Mouse (Mus musculus): ENCODE results near the gene Timm10. TPM values are rescaled to one million over a fixed set of nuclear protein-coding genes. Genes with fewer than 3 reads are reported as not detected.

Gene Timm10
- polyA plus RNA-seq (2015; fragmentation: Nextera tagmentation; extraction: Ambion mirVana), result 56.1 and 67.2 TPM in 2 replicates

GRCm38 (mm10) chr2:84826488-84827282 lies at the start of gene Timm10:
Gene Timm10, plus strand, starts transcription at chr2:84826997.
- Histone ChIP-seq H3K4me3 (replicated peaks) (peak within 1 kb of the TSS; percentile 76), H3K27ac (peak within 1 kb of the TSS; percentile 57), H3K4me2 (replicated peaks) (peak within 1 kb of the TSS; percentile 93), H3K9me3 (no peaks in the 10 kb centered on the region), H3K9ac (peak within 1 kb of the TSS; percentile 60), H3K27me3 (replicated peaks) (no peaks in the 10 kb centered on the region; the same call in 1 of the 2 replicates), H3K36me3 (peaks cover 5% of the 10 kb centered on the region; the same call in 1 of the 2 replicates), H3K4me1 (replicated peaks) (0 out of 2 replicates have a peak, but pooled peaks cover 9% of the 10 kb centered on the region)
- under 1% methylated on average over 34 of the region's 34 CpGs for WGBS
- ATAC-seq, result peak; percentile 87

GRCm38 (mm10) chr2:84777706-84778105 lies 49.1 kb upstream of the Timm10 start:
- Histone ChIP-seq H3K27me3 (replicated peaks) (no peaks in the 10 kb centered on the region), H3K36me3 (no peaks in the 10 kb centered on the region), H3K4me2 (replicated peaks) (no peak overlapping the region), H3K9me3 (no peaks in the 10 kb centered on the region), H3K4me1 (replicated peaks) (peaks cover 8% of the 10 kb centered on the region; the same call in 1 of the 2 replicates), H3K27ac (no peak overlapping the region), H3K9ac (no peak overlapping the region), H3K4me3 (replicated peaks) (no peak overlapping the region)
- 51% methylated on average over 3 of the region's 3 CpGs for WGBS
- ATAC-seq, result no peak

- no peak for ATAC-seq
- Histone ChIP-seq H3K4me1 (replicated peaks) (peaks cover 6% of the 10 kb centered on the region; the same call in 1 of the 2 replicates), H3K9me3 (no peaks in the 10 kb centered on the region), H3K36me3 (no peaks in the 10 kb centered on the region), H3K4me2 (replicated peaks) (no peak overlapping the region), H3K9ac (no peak overlapping the region), H3K27me3 (replicated peaks) (no peaks in the 10 kb centered on the region), H3K27ac (no peak overlapping the region), H3K4me3 (replicated peaks) (no peak overlapping the region)
- 44% methylated on average over 6 of the region's 6 CpGs for WGBS
These were observed 47.6 kb upstream of the Timm10 start for GRCm38 (mm10) chr2:84779210-84779609.

GRCm38 (mm10) chr2:84783315-84783714 lies 43.5 kb upstream of the Timm10 start:
- Histone ChIP-seq H3K9me3 (no peaks in the 10 kb centered on the region), H3K27me3 (replicated peaks) (no peaks in the 10 kb centered on the region), H3K36me3 (no peaks in the 10 kb centered on the region), H3K27ac (no peak overlapping the region), H3K9ac (no peak overlapping the region), H3K4me2 (replicated peaks) (no peak overlapping the region), H3K4me1 (replicated peaks) (no peaks in the 10 kb centered on the region), H3K4me3 (replicated peaks) (no peak overlapping the region)
- no peak for ATAC-seq
- WGBS, result 82% methylated on average over 1 of the region's 1 CpGs

GRCm38 (mm10) chr2:84783840-84784566 lies 42.8 kb upstream of the Timm10 start:
- Histone ChIP-seq H3K4me1 (replicated peaks) (no peaks in the 10 kb centered on the region), H3K36me3 (no peaks in the 10 kb centered on the region), H3K9ac (no peak overlapping the region), H3K9me3 (no peaks in the 10 kb centered on the region), H3K27ac (peak overlapping the region; percentile 54; the same call in 1 of the 2 replicates), H3K4me3 (replicated peaks) (no peak overlapping the region), H3K27me3 (replicated peaks) (no peaks in the 10 kb centered on the region), H3K4me2 (replicated peaks) (no peak overlapping the region)
- 0 out of 2 replicates have a peak, but pooled peaks have one; percentile 53 for ATAC-seq
- WGBS, result 49% methylated on average over 3 of the region's 3 CpGs

GRCm38 (mm10) chr2:84788316-84788715 lies 38.5 kb upstream of the Timm10 start:
- Histone ChIP-seq H3K27ac (no peak overlapping the region), H3K4me1 (replicated peaks) (no peaks in the 10 kb centered on the region), H3K36me3 (no peaks in the 10 kb centered on the region), H3K27me3 (replicated peaks) (no peaks in the 10 kb centered on the region), H3K4me3 (replicated peaks) (no peak overlapping the region), H3K9ac (no peak overlapping the region), H3K4me2 (replicated peaks) (no peak overlapping the region), H3K9me3 (no peaks in the 10 kb centered on the region)
- ATAC-seq, result no peak
- 67% methylated on average over 3 of the region's 3 CpGs for WGBS

GRCm38 (mm10) chr2:84790418-84790817 lies 36.4 kb upstream of the Timm10 start:
- no peak overlapping the region for H3K9ac ChIP-seq
- no peak for ATAC-seq
- no peaks in the 10 kb centered on the region for H3K36me3 ChIP-seq
- no peaks in the 10 kb centered on the region for H3K9me3 ChIP-seq
- no peaks in the 10 kb centered on the region for H3K4me1 ChIP-seq (replicated peaks)
- H3K27me3 ChIP-seq (replicated peaks), result no peaks in the 10 kb centered on the region
- no peak overlapping the region for H3K27ac ChIP-seq
- no peak overlapping the region for H3K4me2 ChIP-seq (replicated peaks)
- 57% methylated on average over 9 of the region's 9 CpGs for WGBS
- H3K4me3 ChIP-seq (replicated peaks), result no peak overlapping the region

GRCm38 (mm10) chr2:84792516-84792915 lies 34.3 kb upstream of the Timm10 start:
- no peaks in the 10 kb centered on the region for H3K4me1 ChIP-seq (replicated peaks)
- ATAC-seq, result no peak
- no peak overlapping the region for H3K4me2 ChIP-seq (replicated peaks)
- no peaks in the 10 kb centered on the region for H3K36me3 ChIP-seq
- H3K4me3 ChIP-seq (replicated peaks), result no peak overlapping the region
- 47% methylated on average over 3 of the region's 3 CpGs for WGBS
- no peaks in the 10 kb centered on the region for H3K27me3 ChIP-seq (replicated peaks)
- no peaks in the 10 kb centered on the region for H3K9me3 ChIP-seq
- no peak overlapping the region for H3K27ac ChIP-seq
- no peak overlapping the region for H3K9ac ChIP-seq

- no peak overlapping the region for H3K4me3 ChIP-seq (replicated peaks)
- H3K4me1 ChIP-seq (replicated peaks), result 0 out of 2 replicates have a peak, but pooled peaks cover 3% of the 10 kb centered on the region
- no peaks in the 10 kb centered on the region for H3K27me3 ChIP-seq (replicated peaks)
- H3K9ac ChIP-seq, result no peak overlapping the region
- no peaks in the 10 kb centered on the region for H3K36me3 ChIP-seq
- 86% methylated on average over 3 of the region's 3 CpGs for WGBS
- no peak overlapping the region for H3K27ac ChIP-seq
- H3K9me3 ChIP-seq, result no peaks in the 10 kb centered on the region
- no peak overlapping the region for H3K4me2 ChIP-seq (replicated peaks)
- ATAC-seq, result no peak
These were observed 33.6 kb upstream of the Timm10 start for GRCm38 (mm10) chr2:84793154-84793553.

GRCm38 (mm10) chr2:84793871-84794270 lies 32.9 kb upstream of the Timm10 start:
- Histone ChIP-seq H3K4me3 (replicated peaks) (no peak overlapping the region), H3K36me3 (no peaks in the 10 kb centered on the region), H3K27ac (no peak overlapping the region), H3K9me3 (no peaks in the 10 kb centered on the region), H3K4me1 (replicated peaks) (peaks cover 6% of the 10 kb centered on the region; the same call in 1 of the 2 replicates), H3K9ac (no peak overlapping the region), H3K4me2 (replicated peaks) (no peak overlapping the region), H3K27me3 (replicated peaks) (no peaks in the 10 kb centered on the region)
- whole genome bisulfite sequencing, result 84% methylated on average over 3 of the region's 3 CpGs
- ATAC-seq, result no peak

- peaks cover 6% of the 10 kb centered on the region; the same call in 1 of the 2 replicates for H3K4me1 ChIP-seq (replicated peaks)
- H3K4me2 ChIP-seq (replicated peaks), result peak overlapping the region; percentile 93
- peak overlapping the region; percentile 65; the same call in 1 of the 2 replicates for H3K27ac ChIP-seq
- no peaks in the 10 kb centered on the region for H3K36me3 ChIP-seq
- ATAC-seq, result peak; percentile 44
- peak overlapping the region; percentile 58 for H3K4me3 ChIP-seq (replicated peaks)
- H3K27me3 ChIP-seq (replicated peaks), result no peaks in the 10 kb centered on the region
- H3K9me3 ChIP-seq, result no peaks in the 10 kb centered on the region
- peak overlapping the region; percentile 54 for H3K9ac ChIP-seq
- 13% methylated on average over 13 of the region's 13 CpGs for WGBS
These were observed 28.8 kb upstream of the Timm10 start for GRCm38 (mm10) chr2:84797833-84798492.

- Histone ChIP-seq H3K4me1 (replicated peaks) (peaks cover 6% of the 10 kb centered on the region; the same call in 1 of the 2 replicates), H3K36me3 (no peaks in the 10 kb centered on the region), H3K4me2 (replicated peaks) (peak within 1 kb of the TSS; percentile 93), H3K9me3 (no peaks in the 10 kb centered on the region), H3K9ac (peak within 1 kb of the TSS; percentile 54), H3K27ac (peak within 1 kb of the TSS; percentile 65), H3K27me3 (replicated peaks) (no peaks in the 10 kb centered on the region), H3K4me3 (replicated peaks) (peak within 1 kb of the TSS; percentile 58)
- peak; percentile 87 for ATAC-seq
- under 1% methylated on average over 21 of the region's 21 CpGs for WGBS
These were observed 28.3 kb upstream of the Timm10 start, which contains the start of gene Ube2l6 for GRCm38 (mm10) chr2:84798493-84798921. Gene Ube2l6, plus strand, starts transcription at chr2:84798828.

Data from intestine, embryonic 15.5 days (tissue).